Mouse (Mus musculus): Measurements from ENCODE around the gene Extl1. TPM values are rescaled to one million over a fixed set of nuclear protein-coding genes. Genes with fewer than 3 reads are reported as not detected.

Extl1 gene
- total RNA-seq, 2 experiments from 2014 or later, result not detected

- no peak for ATAC-seq (replicated peaks; ENCODE audit: poor library complexity, severe bottlenecking)
Observed at GRCm38 (mm10) chr4:134319674-134320073, 64.0 kb downstream of the Extl1 start.

- no peak for ATAC-seq (replicated peaks; ENCODE audit: poor library complexity, severe bottlenecking)
Observed at GRCm38 (mm10) chr4:134319074-134319473, 64.6 kb downstream of the Extl1 start.

DNA sequence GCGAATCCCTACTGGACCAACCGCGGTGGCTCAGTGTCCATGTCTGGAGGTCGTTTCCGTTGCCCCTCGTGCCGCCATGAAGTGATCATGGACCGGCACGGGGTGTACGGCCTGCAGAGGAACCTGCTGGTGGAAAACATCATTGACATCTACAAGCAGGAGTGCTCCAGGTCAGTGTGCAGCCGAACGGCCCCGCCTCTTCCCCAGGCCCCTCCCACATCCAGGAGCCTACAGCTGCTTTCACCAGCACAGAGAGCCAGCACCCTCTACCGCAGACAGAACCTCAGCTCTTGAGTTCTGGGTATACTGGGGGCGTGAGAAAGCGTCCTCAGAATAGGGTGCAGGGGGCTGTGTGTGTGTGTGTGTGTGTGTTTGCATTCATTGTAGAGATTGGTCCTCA, 67.3 kb downstream of the Extl1 start:
- ATAC-seq (replicated peaks; ENCODE audit: poor library complexity, severe bottlenecking), result peak; percentile 35; the same call in 1 of the 2 replicates

- ATAC-seq (replicated peaks; ENCODE audit: poor library complexity, severe bottlenecking), result no peak
Observed at GRCm38 (mm10) chr4:134315470-134315869, 68.2 kb downstream of the Extl1 start.

DNA sequence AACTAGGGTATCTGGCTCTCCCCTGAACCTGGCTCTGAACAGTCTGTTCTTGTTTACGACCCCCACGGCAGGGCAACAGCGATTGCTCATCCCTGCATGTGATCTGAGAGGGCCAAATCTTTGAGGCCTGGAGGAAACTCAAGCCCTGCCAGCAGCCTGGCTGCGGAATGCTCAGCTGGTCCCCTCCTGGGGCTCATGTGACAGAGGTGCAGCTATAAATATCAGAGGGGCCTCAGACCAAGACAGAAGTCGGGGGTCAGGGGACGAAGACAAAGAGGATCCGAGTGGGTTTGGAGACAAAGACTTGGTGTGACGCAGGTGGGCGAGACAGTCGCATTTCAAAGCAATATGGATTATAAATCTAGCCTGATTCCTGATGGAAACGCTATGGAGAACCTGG, 68.8 kb downstream of the Extl1 start, which contains the start of gene Trim63:
TSS of gene Trim63 (plus strand) at position 245 of the 400 bp plus-strand sequence.
- ATAC-seq (replicated peaks; ENCODE audit: poor library complexity, severe bottlenecking), result no peak

GRCm38 (mm10) chr4:134314081-134314655, 69.5 kb downstream of the Extl1 start:
- no peak for ATAC-seq (replicated peaks; ENCODE audit: poor library complexity, severe bottlenecking)

DNA sequence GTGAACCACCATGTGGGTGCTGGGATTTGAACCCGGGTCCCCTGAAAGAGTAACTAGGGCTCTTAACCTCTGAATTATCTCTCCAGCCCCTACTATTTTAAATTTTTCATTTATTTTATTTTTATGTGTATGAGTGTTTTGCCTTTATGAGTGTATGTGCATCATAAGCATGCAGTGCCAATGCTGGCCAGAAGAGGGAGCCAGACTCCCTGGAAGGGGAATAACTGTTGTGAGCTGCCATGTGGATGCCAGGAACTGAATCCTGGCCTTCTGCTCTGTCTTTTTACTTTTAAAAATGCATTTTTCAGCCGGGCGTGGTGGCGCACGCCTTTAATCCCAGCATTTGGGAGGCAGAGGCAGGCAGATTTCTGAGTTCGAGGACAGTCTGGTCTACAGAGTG, 70.7 kb downstream of the Extl1 start:
- ATAC-seq (replicated peaks; ENCODE audit: poor library complexity, severe bottlenecking), result no peak

GRCm38 (mm10) chr4:134312341-134312740, 71.3 kb downstream of the Extl1 start:
- ATAC-seq (replicated peaks; ENCODE audit: poor library complexity, severe bottlenecking), result no peak

DNA sequence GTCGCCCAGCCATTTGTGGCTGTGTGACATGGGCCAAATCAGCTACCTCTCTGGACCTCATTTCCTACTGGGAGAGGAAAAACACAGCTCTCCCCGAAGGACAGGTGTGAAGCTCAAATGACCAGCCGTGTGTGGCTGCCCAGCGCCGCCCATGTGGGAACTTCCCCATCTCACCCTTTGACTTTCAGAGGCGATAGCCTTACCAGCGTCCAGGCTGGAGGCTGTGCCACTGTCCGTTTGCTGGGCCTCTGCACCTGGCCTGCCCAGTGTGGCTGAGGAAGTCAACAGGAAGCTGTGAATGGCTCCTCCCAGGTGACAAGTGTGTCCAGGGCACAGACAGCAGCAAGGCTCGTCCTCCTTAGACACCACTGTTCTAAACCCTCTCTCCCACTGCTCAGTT, 71.9 kb downstream of the Extl1 start:
- no peak for ATAC-seq (replicated peaks; ENCODE audit: poor library complexity, severe bottlenecking)

DNA sequence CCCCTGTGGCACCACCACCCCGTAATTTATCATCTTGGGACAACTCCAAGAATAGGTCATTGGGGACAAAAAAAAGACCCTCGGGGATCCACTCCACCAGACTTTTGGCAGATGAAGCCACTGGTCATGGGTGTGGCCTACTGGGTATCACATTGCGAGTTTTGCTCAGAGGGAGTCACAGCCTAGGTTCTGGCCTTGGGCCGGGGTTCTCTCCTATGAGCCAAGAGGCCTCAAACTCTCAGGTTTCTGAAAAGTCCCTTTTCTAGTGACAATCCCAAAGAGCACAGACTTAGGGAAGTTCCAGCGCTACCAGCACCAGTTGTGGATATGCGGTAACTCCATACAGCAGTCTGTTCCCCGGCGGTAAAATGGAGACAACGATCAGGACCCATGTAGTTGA, 73.0 kb downstream of the Extl1 start:
- no peak for ATAC-seq (replicated peaks; ENCODE audit: poor library complexity, severe bottlenecking)

GRCm38 (mm10) chr4:134310106-134310505, 73.5 kb downstream of the Extl1 start:
- no peak for ATAC-seq (replicated peaks; ENCODE audit: poor library complexity, severe bottlenecking)

- ATAC-seq (replicated peaks; ENCODE audit: poor library complexity, severe bottlenecking), result peak; percentile 100
Observed at GRCm38 (mm10) chr4:134307367-134308072, 76.1 kb downstream of the Extl1 start.

DNA sequence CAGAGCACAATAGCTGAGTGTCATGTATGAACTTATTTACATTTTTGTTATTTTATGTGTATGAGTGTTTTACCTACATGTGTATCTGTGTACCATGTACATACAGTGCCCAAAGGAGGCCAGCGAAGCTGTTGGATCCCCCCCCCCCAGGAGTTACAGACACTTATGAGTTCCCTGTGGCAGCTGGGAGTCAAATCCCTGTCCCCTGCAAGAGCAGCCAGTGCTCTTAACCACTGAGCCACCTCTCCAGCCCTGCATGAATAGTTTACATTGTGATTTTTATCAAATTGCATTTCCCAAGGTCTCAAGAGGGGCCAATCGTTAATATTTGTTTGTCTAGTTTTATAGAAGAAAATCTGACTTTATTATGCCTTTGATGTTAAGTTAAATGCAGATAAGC, 76.7 kb downstream of the Extl1 start:
- no peak for ATAC-seq (replicated peaks; ENCODE audit: poor library complexity, severe bottlenecking)

Other genes starting within 250 kb of the Extl1 start
- gene Cep85, start 196.7 kb downstream of the Extl1 start, total RNA-seq (2014; fragmentation: Nextera tagmentation), result 20.8 and 28.9 TPM in 2 replicates
- gene Cep85, start 196.7 kb downstream of the Extl1 start, total RNA-seq (2017), result 26.7 and 33.7 TPM in 2 replicates
- gene Gm7534, start 180.8 kb downstream of the Extl1 start, total RNA-seq (2014; fragmentation: Nextera tagmentation), result not detected in 2 replicates
- gene Gm7534, start 180.8 kb downstream of the Extl1 start, total RNA-seq (2017), result not detected in 2 replicates
- gene Catsper4, start 156.5 kb downstream of the Extl1 start, total RNA-seq (2014; fragmentation: Nextera tagmentation), result not detected in 2 replicates
- not detected in 2 replicates for gene Catsper4, start 156.5 kb downstream of the Extl1 start, total RNA-seq (2017)
- not detected in 2 replicates for gene Cnksr1, start 145.5 kb downstream of the Extl1 start, total RNA-seq (2014; fragmentation: Nextera tagmentation)
- not detected in 2 replicates for gene Cnksr1, start 145.5 kb downstream of the Extl1 start, total RNA-seq (2017)
- not detected in 2 replicates for gene E130218I03Rik, start 140.2 kb downstream of the Extl1 start, total RNA-seq (2014; fragmentation: Nextera tagmentation)
- 0.21 and 0.22 TPM in 2 replicates for gene E130218I03Rik, start 140.2 kb downstream of the Extl1 start, total RNA-seq (2017)
- gene Zfp593, start 138.3 kb downstream of the Extl1 start, total RNA-seq (2014; fragmentation: Nextera tagmentation), result 13.4 and 16.2 TPM in 2 replicates
- gene Zfp593, start 138.3 kb downstream of the Extl1 start, total RNA-seq (2017), result 9.4 and 18.7 TPM in 2 replicates
- not detected in 2 replicates for gene Gm30191, start 136.9 kb downstream of the Extl1 start, total RNA-seq (2014; fragmentation: Nextera tagmentation)
- not detected in 2 replicates for gene Gm30191, start 136.9 kb downstream of the Extl1 start, total RNA-seq (2017)
- not detected in 2 replicates for gene Grrp1, start 129.7 kb downstream of the Extl1 start, total RNA-seq (2014; fragmentation: Nextera tagmentation)
- gene Grrp1, start 129.7 kb downstream of the Extl1 start, total RNA-seq (2017), result not detected in 2 replicates
- gene Pdik1l, start 96.0 kb downstream of the Extl1 start, total RNA-seq (2014; fragmentation: Nextera tagmentation), result 17.6 and 18.5 TPM in 2 replicates
- 35.4 and 41.7 TPM in 2 replicates for gene Pdik1l, start 96.0 kb downstream of the Extl1 start, total RNA-seq (2017)
- gene Trim63, start 68.7 kb downstream of the Extl1 start, total RNA-seq (2014; fragmentation: Nextera tagmentation), result not detected in 2 replicates
- gene Trim63, start 68.7 kb downstream of the Extl1 start, total RNA-seq (2017), result not detected in 2 replicates
- not detected in 2 replicates for gene Slc30a2, start 40.7 kb downstream of the Extl1 start, total RNA-seq (2014; fragmentation: Nextera tagmentation)
- gene Slc30a2, start 40.7 kb downstream of the Extl1 start, total RNA-seq (2017), result not detected in 2 replicates
- 10.5 and 22.1 TPM in 2 replicates for gene Pafah2, start 12.5 kb upstream of the Extl1 start, total RNA-seq (2014; fragmentation: Nextera tagmentation)
- 10.4 and 10.6 TPM in 2 replicates for gene Pafah2, start 12.5 kb upstream of the Extl1 start, total RNA-seq (2017)
- 878 and 904 TPM in 2 replicates for gene Stmn1, start 84.5 kb upstream of the Extl1 start, total RNA-seq (2014; fragmentation: Nextera tagmentation)
- gene Stmn1, start 84.5 kb upstream of the Extl1 start, total RNA-seq (2017), result 966 and 982 TPM in 2 replicates
- 11.2 and 12.9 TPM in 2 replicates for gene Paqr7, start 112.8 kb upstream of the Extl1 start, total RNA-seq (2014; fragmentation: Nextera tagmentation)
- 9.5 and 12.8 TPM in 2 replicates for gene Paqr7, start 112.8 kb upstream of the Extl1 start, total RNA-seq (2017)
- gene Aunip, start 127.1 kb upstream of the Extl1 start, total RNA-seq (2014; fragmentation: Nextera tagmentation), result 15.0 and 25.6 TPM in 2 replicates
- gene Aunip, start 127.1 kb upstream of the Extl1 start, total RNA-seq (2017), result 24.2 and 26.4 TPM in 2 replicates
- 64.6 and 67.4 TPM in 2 replicates for gene Mtfr1l, start 151.5 kb upstream of the Extl1 start, total RNA-seq (2014; fragmentation: Nextera tagmentation)
- 52.0 and 54.8 TPM in 2 replicates for gene Mtfr1l, start 151.5 kb upstream of the Extl1 start, total RNA-seq (2017)
- gene Selenon, start 168.3 kb upstream of the Extl1 start, total RNA-seq (2014; fragmentation: Nextera tagmentation), result 32.4 and 32.8 TPM in 2 replicates
- gene Selenon, start 168.3 kb upstream of the Extl1 start, total RNA-seq (2017), result 3.2 and 6.9 TPM in 2 replicates

Data from granulocyte monocyte progenitor cell, adult 5-6 weeks (primary cell).